Mouse (Mus musculus) inflammation-experienced regulatory T-cells, adult 6 months (primary cell): ENCODE data around the gene Slc15a4. TPM values are rescaled to one million over a fixed set of nuclear protein-coding genes. Genes with fewer than 3 reads are reported as not detected.

Experiments used
- ATAC-seq: one replicate; pipeline ENCODE4 v1.8.0; 2017
- polyA plus RNA-seq, 3 experiments: library from polyadenylated mRNA; unstranded; fragments of 100-300 nt; shearing (Covaris generic); gene quantifications; one replicate each; pipeline ENCODE4 v1.2.1; 2017

Gene Slc15a4
- 1 to 10 TPM; 2.9 to 4.0 (median 3.4) TPM for polyA plus RNA-seq

DNA sequence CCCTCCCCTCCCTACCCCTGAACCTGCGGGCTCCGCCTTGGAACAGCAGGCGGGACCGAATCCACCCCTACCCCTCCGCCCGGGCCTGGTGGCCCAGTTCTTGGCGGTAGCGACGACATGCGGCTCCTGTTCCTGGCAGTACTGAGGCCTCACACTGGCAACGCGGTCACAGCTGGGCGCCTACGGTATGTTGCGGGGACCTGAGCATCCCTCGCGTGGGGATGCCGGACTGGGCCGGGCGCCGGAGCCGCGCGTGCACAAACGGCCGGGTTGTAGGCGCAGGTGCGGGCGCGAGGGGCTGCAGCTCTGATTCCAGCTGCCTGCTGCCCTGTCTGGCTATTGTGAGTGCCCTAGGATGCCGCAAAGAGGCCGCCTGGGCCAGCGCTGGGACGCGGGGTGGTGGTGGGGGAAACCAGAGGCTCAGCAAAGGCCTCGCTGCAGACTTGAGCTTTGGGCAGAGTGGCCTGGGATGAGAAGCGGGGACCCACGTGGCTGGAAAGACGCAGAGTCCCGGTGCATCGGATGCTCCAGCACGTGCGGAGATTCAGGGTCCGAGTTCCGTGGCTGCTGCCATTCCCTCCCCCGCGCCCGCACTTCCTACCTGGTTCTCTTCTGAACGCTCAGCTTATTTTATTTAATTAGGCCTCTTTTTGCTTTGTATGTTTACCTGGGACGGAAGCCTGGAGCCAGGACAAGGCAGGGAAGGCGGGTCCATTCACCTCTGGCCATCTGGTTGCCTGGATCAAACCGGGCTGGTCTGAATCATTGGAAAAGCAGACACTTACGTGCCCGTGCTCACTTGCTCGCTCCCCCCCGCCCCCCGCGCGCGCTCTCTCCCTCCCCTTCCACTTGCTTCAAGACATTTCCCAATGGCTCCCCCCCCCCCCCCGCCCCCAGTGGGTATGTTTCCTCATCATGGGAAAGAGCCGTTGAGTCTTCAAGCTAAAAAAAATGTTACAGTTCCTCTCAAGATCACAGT lies at the start of gene Slc15a4, which contains the start of gene Glt1d1:
Gene Slc15a4 (minus strand): TSS at position 731 of the 979 bp plus-strand sequence.
Gene Glt1d1 (plus strand): TSS at position 96 of the 979 bp plus-strand sequence.
- ATAC-seq: no peak

DNA sequence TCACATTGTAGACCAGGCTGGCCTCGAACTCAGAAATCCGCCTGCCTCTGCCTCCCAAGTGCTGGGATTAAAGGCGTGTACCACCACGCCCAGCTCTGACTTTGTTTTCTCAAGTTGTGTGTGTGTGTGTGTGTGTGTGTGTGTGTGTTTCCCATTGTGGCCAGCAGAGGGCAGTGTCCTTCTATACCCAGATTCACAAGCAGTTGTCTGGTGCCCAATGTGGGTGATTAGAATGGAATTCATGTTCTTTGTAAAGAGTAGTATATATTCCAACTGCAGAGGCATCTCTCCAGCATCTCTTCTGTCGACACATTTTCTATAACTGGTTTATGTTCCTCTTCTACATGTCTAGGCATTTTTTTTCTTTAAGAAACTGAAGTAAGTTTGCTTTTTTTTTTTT lies 45.8 kb upstream of the Slc15a4 start:
- no peak for ATAC-seq

DNA sequence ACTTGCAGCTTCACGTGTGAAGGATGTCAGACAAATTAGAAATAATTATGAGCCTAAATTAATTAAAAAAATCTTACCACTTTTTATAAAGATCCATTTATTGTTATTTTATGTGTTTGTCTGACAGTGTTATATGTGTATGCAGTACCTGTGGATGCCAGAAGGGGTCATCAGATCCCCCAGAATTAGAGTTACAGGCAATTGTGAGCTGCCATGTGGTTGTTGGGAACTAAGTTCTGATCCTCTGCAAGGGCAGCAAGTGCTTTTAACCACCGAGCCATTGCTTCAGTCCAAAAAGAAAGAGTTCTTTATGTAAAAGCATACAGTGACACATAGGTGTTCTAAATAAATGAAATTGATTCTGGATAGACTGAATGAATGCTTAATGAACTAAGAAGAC lies 44.9 kb upstream of the Slc15a4 start:
- no peak for ATAC-seq

DNA sequence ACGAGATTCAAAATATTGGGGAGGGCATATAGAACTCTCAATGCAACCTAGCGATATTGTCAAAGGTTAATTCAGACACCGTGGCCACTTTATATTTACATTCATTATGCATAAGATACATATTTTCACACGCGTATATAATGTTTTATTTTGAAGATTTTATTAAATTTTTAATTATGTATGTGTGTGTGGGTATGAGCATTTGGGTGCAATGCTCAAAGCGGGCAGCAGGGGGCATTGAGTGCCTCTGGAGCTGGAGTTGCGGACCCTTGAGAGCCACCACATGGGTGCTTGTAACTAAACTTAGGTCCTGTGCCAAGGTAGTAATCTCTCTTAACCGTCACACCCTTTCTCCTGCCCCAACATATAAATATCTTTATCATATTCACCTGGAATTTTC lies 41.2 kb upstream of the Slc15a4 start:
- no peak for ATAC-seq

DNA sequence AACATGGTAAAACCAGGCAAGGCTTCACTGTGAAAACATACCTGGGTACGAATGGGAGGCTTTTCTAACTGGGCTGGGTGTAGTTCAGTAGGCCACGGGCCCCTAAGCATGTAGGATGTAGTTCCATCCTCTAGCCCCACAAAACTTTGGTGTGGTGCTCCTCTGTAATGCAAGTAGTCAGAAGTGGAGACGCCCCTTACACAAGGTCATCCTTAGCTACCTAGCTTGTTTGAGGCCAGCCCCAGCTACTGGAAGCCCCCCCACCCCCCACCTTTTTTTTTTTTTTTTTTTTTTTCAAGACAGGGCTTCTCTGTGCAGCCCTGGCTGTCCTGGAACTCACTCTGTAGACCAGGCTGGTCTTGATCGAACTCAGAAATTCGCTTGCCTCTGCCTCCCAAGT lies 28.3 kb upstream of the Slc15a4 start:
- no peak for ATAC-seq

DNA sequence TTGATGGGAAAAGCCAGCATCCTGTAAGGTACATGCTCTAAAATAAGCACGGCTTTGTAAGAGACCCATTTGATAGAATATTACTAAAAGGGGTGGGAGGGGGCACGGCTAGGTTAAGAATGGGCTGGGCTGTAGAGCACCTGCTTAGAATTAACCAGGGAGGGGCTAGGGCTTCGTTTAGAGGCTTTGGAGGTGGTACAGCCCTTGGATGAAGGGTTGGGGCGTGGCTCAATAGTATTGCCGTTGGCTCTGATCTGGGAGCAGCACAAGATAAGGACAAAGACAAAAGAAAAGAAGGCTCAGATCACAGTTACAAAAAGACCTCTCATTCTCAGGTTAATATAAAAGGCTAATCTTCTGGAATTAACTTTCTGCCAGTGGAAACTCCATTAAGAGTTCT lies 27.6 kb upstream of the Slc15a4 start:
- ATAC-seq: no peak

DNA sequence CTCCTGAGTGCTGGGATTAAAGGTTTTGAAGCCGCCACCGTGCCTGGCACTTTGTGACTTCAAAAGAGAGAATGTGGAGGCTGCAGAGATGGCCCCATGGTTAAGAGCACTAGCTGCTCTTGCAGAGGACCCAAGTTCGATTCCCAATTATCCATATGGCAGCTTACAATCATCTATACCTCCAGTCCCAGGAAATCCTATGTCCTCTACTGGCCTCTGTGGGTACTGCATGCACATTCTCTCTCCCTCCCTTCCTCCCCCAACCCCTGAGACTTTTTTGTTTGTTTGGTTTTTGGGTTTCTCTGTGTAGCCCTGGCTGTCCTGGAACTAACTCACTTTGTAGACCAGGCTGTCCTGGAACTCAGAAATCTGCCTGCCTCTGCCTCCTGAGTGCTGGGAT lies 26.6 kb upstream of the Slc15a4 start:
- no peak for ATAC-seq

DNA sequence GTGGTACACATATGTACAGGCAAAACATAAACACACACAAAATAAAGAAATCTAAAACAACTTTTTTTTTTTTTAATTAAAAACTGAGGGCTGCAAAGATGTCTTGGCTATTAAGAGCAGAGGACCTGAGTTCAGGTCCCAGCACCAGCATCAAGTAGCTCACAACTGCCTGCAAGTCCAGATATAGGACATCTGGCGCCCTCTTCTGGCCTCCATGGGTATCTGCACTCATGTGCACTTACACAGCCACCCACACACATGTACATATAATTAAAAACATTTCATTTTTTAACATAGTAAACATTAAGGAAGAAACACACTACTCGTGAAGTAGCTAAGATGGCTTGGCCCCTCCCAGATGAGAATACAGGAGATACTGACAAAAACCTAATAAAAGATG lies 25.6 kb upstream of the Slc15a4 start:
- no peak for ATAC-seq

DNA sequence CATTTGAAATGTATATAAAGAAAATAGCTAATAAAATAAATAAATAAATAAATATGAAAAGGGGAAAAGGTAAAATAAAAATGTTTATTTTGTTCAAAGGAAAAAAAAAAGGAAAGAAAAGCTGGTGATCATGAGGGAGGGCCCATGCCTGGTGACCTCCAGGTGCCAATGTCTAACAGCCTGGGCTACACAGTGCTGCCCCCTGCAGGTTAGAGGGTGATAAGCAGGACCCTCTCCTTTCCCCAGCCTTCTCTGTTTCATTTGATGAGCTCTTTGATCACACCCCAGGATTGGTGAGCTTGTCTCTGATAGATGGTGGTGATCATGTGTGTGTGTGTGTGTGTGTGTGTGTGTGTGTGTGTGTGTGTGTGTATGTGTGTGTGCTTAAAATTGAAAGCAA lies 16.4 kb upstream of the Slc15a4 start:
- ATAC-seq: no peak

DNA sequence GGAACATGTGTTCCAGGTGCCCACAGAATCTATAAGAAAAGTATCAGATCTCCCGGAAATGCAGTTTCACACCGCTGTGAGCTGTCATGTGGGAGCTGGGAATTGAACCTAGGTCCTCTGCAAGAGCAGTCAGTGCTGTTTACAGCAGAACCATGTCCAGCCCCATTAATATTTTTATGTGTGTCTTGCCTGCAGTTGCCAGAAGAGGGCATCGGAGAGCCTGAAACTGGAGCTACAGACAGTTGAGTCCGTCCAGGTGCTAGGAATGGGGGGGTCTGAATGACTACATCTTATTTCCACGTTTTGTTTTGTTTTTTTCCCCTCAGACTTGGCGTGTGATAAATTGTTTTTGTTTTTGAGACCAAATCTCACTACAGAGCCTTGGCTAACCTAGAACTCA lies 15.3 kb upstream of the Slc15a4 start:
- ATAC-seq: no peak

DNA sequence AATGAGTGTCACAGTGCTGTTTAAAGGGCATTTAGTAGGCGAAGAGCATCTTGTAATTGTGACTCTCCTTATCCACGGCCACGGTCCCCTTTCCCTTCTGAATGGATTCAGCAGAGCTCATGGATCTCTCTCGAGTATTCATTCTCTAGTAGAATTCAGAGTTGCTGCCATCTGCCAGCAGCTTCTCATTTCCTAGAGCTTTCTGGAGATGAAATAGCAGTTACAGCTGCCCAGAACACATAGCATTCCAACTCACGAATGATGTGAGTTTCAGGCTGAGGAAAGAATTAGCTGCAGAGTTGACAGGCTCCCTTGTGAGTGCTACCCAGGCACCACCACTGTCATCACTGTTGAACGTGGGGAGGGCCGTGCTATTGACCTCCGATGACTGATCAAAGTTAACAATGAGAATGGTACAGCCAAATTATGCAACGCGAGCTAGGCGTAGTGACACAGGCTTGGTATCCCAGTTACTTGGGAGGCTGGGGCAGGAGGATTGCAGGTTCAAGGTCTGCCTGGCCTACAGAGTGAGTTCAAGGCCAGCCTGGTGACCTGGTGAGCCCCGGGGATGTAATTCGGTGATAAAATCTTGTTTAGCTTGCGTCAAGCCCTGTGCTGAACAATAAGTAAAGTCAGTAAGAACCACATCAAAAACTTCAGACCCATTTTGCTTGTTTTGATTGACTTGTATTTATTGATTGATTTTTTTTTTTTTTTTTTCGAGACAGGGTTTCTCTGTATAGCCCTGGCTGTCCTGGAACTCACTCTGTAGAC lies 8.7 kb upstream of the Slc15a4 start:
- ATAC-seq: no peak

DNA sequence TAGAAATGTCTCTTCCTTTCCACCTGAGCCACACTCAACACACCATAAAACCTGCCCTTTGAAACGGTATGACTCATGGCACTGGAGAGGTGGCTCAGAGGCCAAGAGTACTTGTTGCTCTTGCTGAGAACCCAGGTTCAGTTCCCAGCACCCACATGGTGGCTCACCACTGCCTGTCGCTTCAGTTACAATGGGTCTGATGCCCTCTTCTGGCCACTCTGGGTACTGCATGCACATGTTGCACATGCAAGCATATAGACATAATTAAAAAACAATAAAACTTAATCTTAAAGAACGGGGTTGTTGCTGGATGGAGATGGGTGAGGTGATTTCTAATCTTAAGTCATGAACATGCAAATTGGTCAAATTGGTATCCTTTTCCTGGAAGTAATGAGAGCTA lies 7.7 kb upstream of the Slc15a4 start:
- ATAC-seq: no peak

DNA sequence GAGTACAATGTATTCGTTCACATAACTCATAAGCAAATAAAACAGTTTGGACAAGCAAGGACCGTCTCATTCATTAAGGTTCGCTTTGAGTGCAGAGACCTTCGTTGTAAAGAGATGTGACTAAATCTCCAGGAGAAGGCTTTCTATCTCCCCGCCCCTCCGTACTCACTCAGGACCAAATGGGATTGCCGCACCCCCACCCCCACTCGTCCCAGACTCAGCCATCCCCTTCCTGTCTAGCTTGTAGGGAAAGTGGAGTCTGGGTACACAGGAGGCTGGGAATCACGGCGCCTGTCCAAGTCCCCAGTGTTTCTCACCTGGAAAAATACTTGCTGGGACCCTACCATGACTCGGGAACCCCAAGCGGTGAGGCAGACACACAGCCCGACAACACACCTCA lies 6.9 kb upstream of the Slc15a4 start:
- no peak for ATAC-seq

DNA sequence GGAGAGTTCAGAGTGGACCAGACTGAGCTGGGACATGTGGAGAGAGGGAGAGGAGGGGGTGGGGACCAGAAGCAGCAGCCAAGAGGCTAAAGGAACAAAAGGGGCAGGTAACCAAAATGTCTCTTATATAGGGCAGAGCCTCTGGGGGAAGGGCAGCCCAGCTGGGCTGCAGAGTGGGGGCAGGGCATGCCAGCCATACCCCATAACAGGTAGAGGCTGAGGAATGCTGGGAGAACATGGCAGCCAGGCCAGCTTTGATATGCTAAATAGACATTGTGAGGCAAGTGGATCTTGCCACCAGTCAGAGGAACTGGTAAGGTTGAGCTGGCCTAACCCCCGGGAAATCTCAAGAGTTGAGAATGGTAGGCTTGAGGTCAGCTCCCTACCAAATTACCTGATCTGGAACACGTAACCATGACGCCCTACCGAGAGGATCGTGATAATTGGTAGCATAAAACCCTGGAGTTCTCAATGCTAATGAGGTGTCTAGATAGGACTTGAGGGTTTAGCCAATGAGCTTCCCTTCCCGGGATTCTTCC lies 6.4 kb upstream of the Slc15a4 start:
- no peak for ATAC-seq

DNA sequence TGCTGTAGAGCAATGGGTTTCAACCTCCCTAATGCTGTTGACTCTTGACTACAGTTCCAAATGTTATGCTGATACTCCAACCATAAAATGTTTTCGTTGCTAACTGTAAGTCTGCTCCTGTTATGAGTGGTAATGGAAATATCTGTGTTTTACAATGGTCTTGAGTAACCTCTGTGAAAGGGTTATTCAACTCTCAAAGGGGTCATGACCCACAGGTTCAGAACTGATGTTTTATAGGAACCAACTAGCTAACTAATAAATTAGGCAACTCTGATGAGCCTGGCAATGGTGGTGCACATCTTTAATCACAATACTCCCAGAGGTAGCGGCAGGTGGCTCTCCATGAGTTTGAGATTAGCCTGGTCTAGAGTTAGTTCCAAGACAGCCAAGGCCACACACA lies 5.5 kb upstream of the Slc15a4 start:
- no peak for ATAC-seq

DNA sequence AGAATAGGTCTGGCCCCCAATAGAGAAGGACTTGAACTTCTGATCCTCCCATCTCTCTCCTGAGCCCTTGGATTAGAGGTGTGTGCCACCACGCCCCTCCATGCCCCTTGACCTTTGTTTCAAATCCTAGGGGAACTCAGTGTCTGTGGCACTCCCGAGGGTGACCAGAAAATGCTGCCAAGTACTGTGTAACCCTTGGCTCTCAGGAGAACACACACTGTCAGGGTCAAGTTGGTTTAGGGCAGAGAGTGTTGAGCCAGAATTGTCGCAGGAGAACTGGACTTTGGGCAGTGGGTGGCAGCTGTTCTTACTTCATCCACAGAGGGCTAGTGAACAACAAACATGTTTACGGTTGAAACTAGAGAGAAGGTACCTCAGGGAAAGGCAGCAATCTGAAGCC lies 4.9 kb upstream of the Slc15a4 start:
- no peak for ATAC-seq

DNA sequence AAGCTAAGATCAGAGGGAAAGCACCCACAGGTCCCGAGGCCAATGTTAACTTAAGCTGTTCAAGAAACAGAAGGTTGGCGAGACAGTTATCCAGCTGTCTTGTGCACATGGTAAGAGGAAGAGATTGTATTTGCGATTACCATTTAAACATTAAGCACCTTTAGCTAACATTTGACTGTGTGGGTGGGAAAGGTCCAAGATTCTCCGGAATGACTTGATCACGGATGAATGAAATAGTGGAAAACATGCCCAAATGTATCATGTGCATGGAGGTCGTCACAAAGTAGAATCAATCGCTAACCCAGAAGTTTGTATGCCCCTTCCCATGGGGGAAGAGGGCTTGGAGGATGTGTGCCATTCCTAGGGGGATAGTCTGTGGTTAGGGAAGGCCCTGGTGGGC lies 969 bp upstream of the Slc15a4 start:
- no peak for ATAC-seq

DNA sequence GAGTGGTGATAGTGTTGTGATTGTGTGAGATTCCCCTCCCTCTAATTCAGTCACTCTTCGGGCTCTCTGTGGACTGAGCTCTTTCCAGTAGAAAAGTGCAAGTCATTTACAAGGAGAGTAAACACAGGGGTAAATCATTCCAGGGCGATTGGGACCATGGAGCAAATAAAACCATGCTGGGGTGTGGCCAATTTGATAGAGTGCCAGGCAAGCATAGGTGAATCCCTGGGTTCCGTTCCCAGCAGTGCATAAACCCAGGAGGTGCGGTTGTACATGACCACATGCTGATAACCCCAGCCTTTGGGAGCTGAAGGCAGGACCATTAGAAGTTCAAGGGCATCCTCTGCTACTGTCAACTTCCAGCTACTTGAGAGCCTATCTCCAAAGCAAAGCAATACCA lies 491 bp upstream of the Slc15a4 start:
- ATAC-seq: no peak

DNA sequence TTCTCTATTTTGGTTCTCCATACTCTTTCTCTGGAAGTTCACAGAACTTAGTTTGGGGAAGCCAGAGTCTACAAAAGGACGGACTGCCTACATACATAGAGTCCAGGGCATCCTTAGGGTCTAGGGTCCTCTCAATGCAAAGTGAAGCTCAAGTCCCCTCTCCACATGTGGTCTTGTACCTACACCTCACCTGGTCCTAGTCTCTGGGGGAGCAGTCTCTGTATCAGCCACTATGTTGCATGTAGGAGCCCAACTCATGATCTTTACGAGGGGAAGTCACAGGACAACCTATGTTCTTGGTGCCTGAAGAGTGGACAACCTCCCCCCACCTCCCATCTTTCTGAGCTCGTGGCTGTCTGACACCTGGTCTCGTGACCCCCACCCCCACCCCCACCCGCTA lies 1.0 kb downstream of the Slc15a4 start:
- ATAC-seq: no peak

DNA sequence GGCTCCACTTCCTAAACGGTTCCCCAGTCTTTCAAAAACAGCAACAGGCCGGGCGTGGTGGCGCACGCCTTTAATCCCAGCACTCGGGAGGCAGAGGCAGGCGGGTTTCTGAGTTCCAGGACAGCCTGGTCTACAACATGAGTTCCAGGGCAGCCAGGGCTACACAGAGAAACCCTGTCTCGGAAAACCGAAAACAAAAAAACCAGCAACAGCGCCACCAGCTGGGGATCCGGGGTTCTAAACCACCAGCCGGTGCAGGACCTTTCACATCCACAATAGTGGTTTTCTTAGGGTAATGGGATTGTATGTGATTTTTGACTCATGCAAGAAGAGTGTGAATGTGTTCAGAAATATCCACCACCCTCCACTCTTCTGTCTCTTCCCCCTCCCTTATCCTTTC lies 5.5 kb downstream of the Slc15a4 start:
- no peak for ATAC-seq

DNA sequence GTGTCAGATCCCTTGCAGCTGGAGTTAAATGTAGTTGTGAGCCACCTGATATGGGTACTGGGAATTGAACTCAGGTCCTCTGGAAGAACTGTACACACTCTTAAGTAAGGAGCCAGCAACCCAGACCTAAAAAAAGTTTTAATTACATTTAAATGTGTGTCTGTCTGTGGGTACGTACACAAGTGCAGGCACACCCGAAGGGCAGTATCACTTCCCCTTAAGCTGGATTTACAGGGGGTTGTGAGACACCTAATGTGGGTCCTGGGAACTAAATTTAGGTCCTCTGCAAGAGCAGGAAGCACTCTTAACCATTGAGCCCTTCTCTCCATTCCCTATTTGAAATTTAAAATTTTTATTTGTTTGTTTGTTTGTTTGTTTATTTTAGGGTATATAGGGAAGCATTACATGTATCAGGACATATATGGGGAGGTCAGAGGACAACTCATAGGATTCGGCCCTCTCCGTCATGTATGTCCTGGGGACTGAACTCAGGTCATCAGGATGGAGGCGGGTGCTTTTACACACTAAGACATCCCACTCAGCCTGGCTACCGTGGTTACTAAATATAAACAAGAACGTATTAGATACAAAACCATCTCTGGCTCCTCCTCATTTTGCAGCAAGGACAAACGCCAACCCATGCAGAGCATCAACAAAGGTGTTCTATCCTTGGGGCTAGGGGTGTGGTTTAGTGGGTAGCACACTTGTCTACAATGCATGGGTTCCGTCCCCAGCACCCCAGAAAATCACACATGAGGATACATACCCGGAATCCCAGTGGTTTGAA lies 8.1 kb downstream of the Slc15a4 start:
- ATAC-seq: no peak

DNA sequence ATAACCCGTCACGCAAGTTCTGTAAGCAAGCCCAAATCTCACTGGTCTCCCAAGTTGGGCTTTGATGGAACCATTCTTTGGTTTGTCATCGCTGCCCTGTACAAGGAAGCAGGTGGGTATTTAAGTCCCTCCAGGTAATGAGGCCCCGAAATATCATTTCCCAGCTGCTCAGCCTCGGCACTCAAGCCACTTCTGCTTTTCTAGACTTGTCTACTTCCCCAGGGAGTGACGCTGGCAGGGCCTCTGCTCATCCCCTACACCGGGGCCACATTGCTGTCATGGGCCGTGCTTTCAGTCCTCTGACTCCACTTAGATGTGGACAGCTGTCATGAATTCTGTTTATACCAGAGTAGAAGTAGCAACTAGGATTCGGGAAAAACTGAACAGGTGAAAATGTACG lies 11.6 kb downstream of the Slc15a4 start:
- no peak for ATAC-seq

DNA sequence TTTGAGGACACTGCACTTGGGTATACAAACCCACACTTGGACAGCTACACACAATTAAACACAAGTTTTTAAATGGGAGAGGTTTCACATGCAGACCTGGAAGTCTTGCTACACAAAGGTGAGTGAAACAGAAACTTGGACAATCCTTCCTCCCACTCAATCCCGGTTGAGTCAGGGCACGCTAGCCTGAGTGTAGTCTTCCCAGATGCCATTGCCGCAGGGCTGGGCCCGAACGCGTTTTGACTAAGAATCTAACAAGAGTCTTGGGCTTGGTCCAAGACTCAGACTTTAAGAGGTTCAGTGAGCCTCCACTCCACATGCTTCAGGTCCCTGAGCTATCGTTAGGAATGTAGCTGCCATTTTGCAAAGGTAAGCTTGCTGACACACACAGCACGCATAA lies 12.3 kb downstream of the Slc15a4 start:
- no peak for ATAC-seq
